Mouse (Mus musculus): Measurements from ENCODE around the gene Arf6. TPM values are rescaled to one million over a fixed set of nuclear protein-coding genes. Genes with fewer than 3 reads are reported as not detected.
"Not testable (repeated sequence)": the region's sequence is repeated elsewhere in the genome, so short reads cannot be mapped to it uniquely, and the experiment has no call there.

Gene Arf6
- polyA plus RNA-seq, 2 experiments: 35.7 to 45.8 TPM

DNA sequence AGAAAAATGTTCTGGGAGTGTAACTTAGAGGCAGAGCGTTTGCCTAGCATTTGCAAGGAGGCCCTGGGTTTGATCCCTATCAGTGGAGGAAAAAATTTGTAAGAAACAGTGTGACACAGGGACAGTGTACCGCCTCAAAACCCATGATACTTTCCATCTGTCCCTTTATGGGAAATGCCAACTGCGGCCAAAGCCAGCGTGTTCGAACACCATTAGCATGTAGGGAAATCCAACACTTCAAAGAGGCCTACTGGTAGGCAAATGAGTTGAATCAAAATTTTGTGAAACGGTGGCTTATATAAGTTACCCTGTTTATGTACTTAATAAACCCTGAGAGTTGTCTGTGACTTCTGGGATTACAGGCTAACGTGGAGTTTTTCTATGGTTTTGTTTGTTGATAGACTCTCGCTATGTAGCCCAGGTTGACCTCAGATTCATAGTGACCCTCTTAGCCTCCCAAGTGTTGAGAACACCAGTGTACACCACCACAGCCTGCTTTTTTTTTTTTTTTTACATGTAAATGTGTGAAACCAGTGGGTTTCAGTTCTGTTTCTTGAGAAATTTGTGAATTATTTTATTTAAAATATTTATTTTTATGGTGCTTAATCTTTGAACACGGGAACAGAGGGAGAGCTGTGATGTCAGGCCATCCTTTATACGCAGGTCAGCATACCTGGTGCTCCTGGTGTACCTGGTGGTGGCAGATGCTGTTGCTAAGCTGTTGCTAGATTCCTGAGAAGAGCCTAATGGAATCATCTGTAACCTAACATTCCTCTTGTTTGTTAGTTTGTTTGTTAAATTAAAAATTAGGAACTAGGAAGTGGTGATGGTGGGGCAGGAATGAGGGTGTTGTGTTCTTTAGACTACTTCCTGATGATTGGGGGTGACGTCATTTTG is 6.9 kb downstream of the Arf6 start:
- TF ChIP-seq EP300 (IDR thresholded peaks at IDR 0.05; ENCODE audit: low read depth) (no peak), CTCF (IDR thresholded peaks at IDR 0.05; ENCODE audit: low read depth) (no peak)
- no peaks in the 10 kb centered on the region for H3K27me3 ChIP-seq (ENCODE audit: control insufficient read depth, insufficient read depth, low read length)
- WGBS (ENCODE audit: insufficient replicate concordance): 79% methylated on average over 11 of the region's 11 CpGs
- H3K9me3 ChIP-seq (ENCODE audit: control insufficient read depth, low read length): no peaks in the 10 kb centered on the region
- H3K4me2 ChIP-seq (ENCODE audit: low read depth): no peak overlapping the region
- H3K27ac ChIP-seq: no peak overlapping the region
- no peak overlapping the region for H3K4me3 ChIP-seq (ENCODE audit: insufficient read depth in 1 of 2, low read depth in 2 of 2, low read length in 2 of 2)
- peaks cover 8 to 16% of the 10 kb centered on the region in 2 experiments for H3K4me1 ChIP-seq (replicated peaks; ENCODE audit: control insufficient read depth in 2 of 2, insufficient read depth in 2 of 2, low read length in 1 of 2)
- no peak overlapping the region for H3K9ac ChIP-seq (replicated peaks)
- DNase-seq (ENCODE audit: low read depth in 3 of 3, low spot score in 3 of 3): no peak
- ATAC-seq (ENCODE audit: insufficient read depth): no peak
- H3K36me3 ChIP-seq (replicated peaks; ENCODE audit: control insufficient read depth, insufficient read depth, low read depth): peaks cover 31% of the 10 kb centered on the region

DNA sequence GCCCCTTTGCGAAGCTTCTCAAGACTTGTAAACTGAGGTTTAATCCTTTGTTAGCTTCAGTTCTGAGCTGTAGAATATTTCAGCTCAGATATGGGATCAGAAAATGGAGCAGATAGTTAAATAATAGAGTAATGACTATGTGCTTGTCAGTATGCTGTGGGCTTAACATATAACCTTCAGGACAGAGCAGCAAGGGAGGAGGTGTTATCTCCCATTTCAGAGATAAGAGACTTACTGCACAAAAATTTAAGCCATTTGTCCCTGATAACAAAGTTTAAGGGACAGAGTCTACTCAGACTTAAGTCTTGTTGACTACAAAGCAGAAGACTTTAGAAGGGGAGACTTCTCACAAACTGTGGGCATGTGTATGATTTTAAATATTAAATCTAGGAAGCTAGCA is 10.9 kb downstream of the Arf6 start:
- DNase-seq (ENCODE audit: low read depth in 3 of 3, low spot score in 3 of 3) (no peak), ATAC-seq (ENCODE audit: insufficient read depth) (no peak)
- H3K36me3 ChIP-seq (replicated peaks; ENCODE audit: control insufficient read depth, insufficient read depth, low read depth): peaks cover 12% of the 10 kb centered on the region
- no peak overlapping the region for H3K4me2 ChIP-seq (ENCODE audit: low read depth)
- TF ChIP-seq EP300 (IDR thresholded peaks at IDR 0.05; ENCODE audit: low read depth) (no peak), CTCF (IDR thresholded peaks at IDR 0.05; ENCODE audit: low read depth) (no peak)
- H3K4me3 ChIP-seq (ENCODE audit: insufficient read depth in 1 of 2, low read depth in 2 of 2, low read length in 2 of 2): no peak overlapping the region
- no peaks in the 10 kb centered on the region for H3K9me3 ChIP-seq (ENCODE audit: control insufficient read depth, low read length)
- no peak overlapping the region for H3K9ac ChIP-seq (replicated peaks)
- H3K27ac ChIP-seq: no peak overlapping the region
- no peaks in the 10 kb centered on the region for H3K27me3 ChIP-seq (ENCODE audit: control insufficient read depth, insufficient read depth, low read length)
- WGBS (ENCODE audit: insufficient replicate concordance): 63% methylated on average over 1 of the region's 1 CpGs
- peaks cover 5 to 10% of the 10 kb centered on the region in 2 experiments; a peak in 3 of 4 replicates for H3K4me1 ChIP-seq (replicated peaks; ENCODE audit: control insufficient read depth in 2 of 2, insufficient read depth in 2 of 2, low read length in 1 of 2)

DNA sequence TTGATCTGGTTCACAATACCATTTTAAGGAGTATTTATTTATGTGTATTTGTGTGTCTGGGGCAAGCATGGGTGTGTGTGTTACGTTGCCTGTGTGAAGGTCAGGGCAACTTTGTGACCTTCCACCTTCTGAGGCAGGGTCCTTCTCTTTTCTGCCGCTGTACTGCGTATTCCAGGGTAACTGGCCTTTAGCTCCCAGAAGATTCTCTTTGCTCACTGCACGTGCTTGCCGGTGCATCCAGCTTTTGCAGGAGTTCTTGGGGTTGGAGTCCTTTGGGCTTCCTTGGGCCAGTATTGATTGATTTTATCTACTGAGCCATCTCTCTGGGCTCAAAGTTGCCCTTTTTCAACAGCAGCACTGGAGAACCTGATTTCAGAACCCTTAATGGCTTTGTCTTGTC is 12.7 kb downstream of the Arf6 start:
- Histone ChIP-seq H3K27ac (no peak overlapping the region), H3K27me3 (ENCODE audit: control insufficient read depth, insufficient read depth, low read length) (no peaks in the 10 kb centered on the region), H3K9me3 (ENCODE audit: control insufficient read depth, low read length) (no peaks in the 10 kb centered on the region), H3K4me3 (ENCODE audit: insufficient read depth in 1 of 2, low read depth in 2 of 2, low read length in 2 of 2) (no peak overlapping the region), H3K36me3 (replicated peaks; ENCODE audit: control insufficient read depth, insufficient read depth, low read depth) (no peaks in the 10 kb centered on the region; the same call in 1 of the 2 replicates), H3K4me2 (ENCODE audit: low read depth) (no peak overlapping the region), H3K4me1 (replicated peaks; ENCODE audit: control insufficient read depth in 2 of 2, insufficient read depth in 2 of 2, low read length in 1 of 2) (peaks cover 5 to 11% of the 10 kb centered on the region in 2 experiments; a peak in 3 of 4 replicates), H3K9ac (replicated peaks) (no peak overlapping the region)
- no peak for ATAC-seq (ENCODE audit: insufficient read depth)
- WGBS (ENCODE audit: insufficient replicate concordance): 69% methylated on average over 5 of the region's 5 CpGs
- DNase-seq (ENCODE audit: low read depth in 3 of 3, low spot score in 3 of 3): no peak
- TF ChIP-seq EP300 (IDR thresholded peaks at IDR 0.05; ENCODE audit: low read depth): no peak
- no peak for TF ChIP-seq CTCF (IDR thresholded peaks at IDR 0.05; ENCODE audit: low read depth)

DNA sequence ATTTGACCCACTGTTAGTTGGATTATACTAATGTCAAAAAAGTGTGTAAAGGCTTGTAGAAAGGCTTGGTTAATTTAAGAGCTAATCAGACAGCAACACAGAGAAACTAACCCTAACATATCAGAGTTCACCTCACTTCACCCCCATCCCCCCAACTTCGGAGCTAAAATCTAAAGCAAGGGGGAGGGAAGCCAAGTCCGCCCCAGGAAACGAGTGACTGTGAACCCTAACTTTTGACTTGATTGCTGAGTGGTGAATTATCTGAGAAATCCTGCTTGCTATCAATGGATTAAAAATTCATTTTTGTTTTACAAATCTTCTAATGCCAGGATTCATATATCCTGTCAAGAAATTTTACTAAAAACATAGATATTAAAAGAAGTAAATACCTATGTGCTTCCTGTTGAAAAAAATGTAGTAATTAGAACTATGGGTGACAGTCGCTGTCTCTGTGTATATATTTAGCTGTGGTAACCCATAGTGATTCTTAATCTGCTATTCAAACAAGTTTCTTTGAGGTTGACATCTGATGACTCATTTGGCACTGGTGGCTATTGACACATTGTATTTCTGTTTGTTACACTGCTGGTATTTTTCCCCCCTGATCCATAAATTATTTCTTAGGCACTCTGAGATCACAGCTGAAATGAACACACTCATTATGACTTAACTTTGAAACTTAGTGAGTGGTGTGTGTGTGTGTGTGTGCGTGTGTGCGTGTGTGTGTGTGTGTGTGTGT is 13.8 kb downstream of the Arf6 start:
- TF ChIP-seq CTCF (IDR thresholded peaks at IDR 0.05; ENCODE audit: low read depth) (no peak), EP300 (IDR thresholded peaks at IDR 0.05; ENCODE audit: low read depth) (no peak)

DNA sequence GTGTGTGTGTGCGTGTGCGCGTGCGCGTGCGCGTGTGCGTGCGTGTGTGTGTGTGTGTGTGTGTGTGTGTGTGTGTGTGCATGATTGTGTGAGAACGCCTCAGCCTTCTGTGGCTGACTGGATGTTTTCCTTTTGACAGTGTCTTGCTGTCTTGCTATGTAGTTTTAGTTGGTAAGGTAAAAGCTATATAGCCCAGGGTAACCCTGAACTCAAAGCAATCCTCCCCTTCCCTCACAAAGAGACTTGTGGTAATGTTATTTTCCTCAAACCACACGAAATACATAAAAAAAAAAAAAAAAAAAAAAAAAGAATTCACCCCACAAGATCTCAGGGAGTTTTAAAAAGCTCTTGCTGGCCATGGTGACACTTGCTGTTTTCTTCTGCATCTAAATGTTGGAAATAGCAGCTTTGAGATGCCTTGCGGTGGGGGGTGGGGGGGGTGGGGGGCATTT is 14.4 kb downstream of the Arf6 start:
- ATAC-seq (ENCODE audit: insufficient read depth); DNase-seq (ENCODE audit: low read depth in 3 of 3, low spot score in 3 of 3); H3K9me3 ChIP-seq (ENCODE audit: control insufficient read depth, low read length); H3K4me3 ChIP-seq (ENCODE audit: insufficient read depth in 1 of 2, low read depth in 2 of 2, low read length in 2 of 2); H3K4me2 ChIP-seq (ENCODE audit: low read depth); H3K9ac ChIP-seq (replicated peaks); H3K27ac ChIP-seq; H3K36me3 ChIP-seq (replicated peaks; ENCODE audit: control insufficient read depth, insufficient read depth, low read depth); H3K27me3 ChIP-seq (ENCODE audit: control insufficient read depth, insufficient read depth, low read length): not testable (repeated sequence)
- H3K4me1 ChIP-seq (replicated peaks; ENCODE audit: control insufficient read depth in 2 of 2, insufficient read depth in 2 of 2, low read length in 1 of 2): peaks cover 5 to 13% of the 10 kb centered on the region in 2 experiments; a peak in 3 of 4 replicates
- WGBS (ENCODE audit: insufficient replicate concordance): 69% methylated on average over 12 of the region's 12 CpGs

More for the DNA sequence above, 13.8 kb downstream of the Arf6 start:
- no peak overlapping the region for H3K27ac ChIP-seq
- ATAC-seq (ENCODE audit: insufficient read depth) (no peak), DNase-seq (ENCODE audit: low read depth in 3 of 3, low spot score in 3 of 3) (no peak)
- peaks cover 5 to 12% of the 10 kb centered on the region in 2 experiments; a peak in 3 of 4 replicates for H3K4me1 ChIP-seq (replicated peaks; ENCODE audit: control insufficient read depth in 2 of 2, insufficient read depth in 2 of 2, low read length in 1 of 2)
- no peak overlapping the region for H3K4me3 ChIP-seq (ENCODE audit: insufficient read depth in 1 of 2, low read depth in 2 of 2, low read length in 2 of 2)
- H3K9me3 ChIP-seq (ENCODE audit: control insufficient read depth, low read length): no peaks in the 10 kb centered on the region
- no peaks in the 10 kb centered on the region for H3K27me3 ChIP-seq (ENCODE audit: control insufficient read depth, insufficient read depth, low read length)
- WGBS (ENCODE audit: insufficient replicate concordance): 54% methylated on average over 6 of the region's 6 CpGs
- no peak overlapping the region for H3K4me2 ChIP-seq (ENCODE audit: low read depth)
- H3K36me3 ChIP-seq (replicated peaks; ENCODE audit: control insufficient read depth, insufficient read depth, low read depth): no peaks in the 10 kb centered on the region; the same call in 1 of the 2 replicates
- no peak overlapping the region for H3K9ac ChIP-seq (replicated peaks)

Data from liver, embryonic 14.5 days (tissue).